Mouse (Mus musculus) forebrain, embryonic 16.5 days (tissue): ENCODE data around the gene Sept9. TPM values are rescaled to one million over a fixed set of nuclear protein-coding genes. Genes with fewer than 3 reads are reported as not detected.
A peak's percentile ranks its signal among the peaks of the same experiment; 100 is the strongest.

Experiments used
- ATAC-seq: fragments of 200-750 bp; cut with Nextera tagmentation; 2 replicates; pipeline ENCODE4 v1.8.0; 2017; ENCODE audit warnings: mild to moderate bottlenecking, moderate library complexity
- H3K27ac ChIP-seq: fragments of 300-500 bp; sonication (generic); 2 replicates; pipeline ENCODE4 v1.5.1; 2014; ENCODE audit warnings: low read length, control low read depth
- H3K27me3 ChIP-seq: fragments of 300-500 bp; sonication (generic); replicated peaks from 2 replicates; pipeline ENCODE4 v1.6.1; 2014; ENCODE audit warnings: low read length; ENCODE audit not compliant: control insufficient read depth, insufficient read depth
- H3K36me3 ChIP-seq: fragments of 300-500 bp; sonication (generic); 2 replicates; pipeline ENCODE4 v1.6.1; 2014; ENCODE audit not compliant: control insufficient read depth, insufficient read depth
- H3K4me1 ChIP-seq: fragments of 300-500 bp; sonication (generic); replicated peaks from 2 replicates; pipeline ENCODE4 v1.6.1; 2014; ENCODE audit warnings: low read length; ENCODE audit not compliant: control insufficient read depth, insufficient read depth
- H3K4me2 ChIP-seq: fragments of 300-500 bp; sonication (generic); 2 replicates; pipeline ENCODE4 v1.6.1; 2014; ENCODE audit warnings: mild to moderate bottlenecking, low read length, control low read depth
- H3K4me3 ChIP-seq: fragments of 300-500 bp; sonication (generic); replicated peaks from 2 replicates; pipeline ENCODE4 v1.5.1; 2014; ENCODE audit warnings: mild to moderate bottlenecking, low read length, control low read depth
- H3K9ac ChIP-seq: fragments of 300-500 bp; sonication (generic); replicated peaks from 2 replicates; pipeline ENCODE4 v1.6.1; 2014; ENCODE audit warnings: low read depth, low read length, control low read depth
- H3K9me3 ChIP-seq: fragments of 300-500 bp; sonication (generic); 2 replicates; pipeline ENCODE4 v1.6.1; 2016; ENCODE audit warnings: low read length; ENCODE audit not compliant: control insufficient read depth
- WGBS: fragments of 180-500 bp; shearing (Covaris S2); extraction: QIAGEN DNeasy Blood & Tissue Kit; methylation state at CpG from one replicate; pipeline ENCODE4 v1.1.7; 2014; 5-methylcytosine and 5-hydroxymethylcytosine counted together
- polyA plus RNA-seq: library from polyadenylated mRNA; unstranded; fragments of >200 nt; fragmentation: Nextera tagmentation; extraction: Ambion mirVana; gene quantifications from 2 replicates; pipeline ENCODE4 v1.2.1, GENCODE M21; 2015

Sept9 gene
- polyA plus RNA-seq, 1 experiment from 2014 or later: 120 TPM

- ATAC-seq: peak; percentile 23; the same call in 1 of the 2 replicates
- WGBS: 33% methylated on average over 19 of the region's 19 CpGs
- no peak overlapping the region for H3K27ac ChIP-seq
Observed at GRCm38 (mm10) chr11:117284721-117285605, 85.5 kb downstream of the Sept9 start.

GRCm38 (mm10) chr11:117285606-117285931 lies 86.1 kb downstream of the Sept9 start:
- no peaks in the 10 kb centered on the region for H3K36me3 ChIP-seq
- H3K4me2 ChIP-seq: no peak overlapping the region
- H3K9me3 ChIP-seq: no peaks in the 10 kb centered on the region
- ATAC-seq: no peak
- peaks cover 5% of the 10 kb centered on the region for H3K4me1 ChIP-seq
- no peak overlapping the region for H3K27ac ChIP-seq
- no peak overlapping the region for H3K9ac ChIP-seq
- no peaks in the 10 kb centered on the region for H3K27me3 ChIP-seq
- WGBS: 51% methylated on average over 10 of the region's 10 CpGs
- H3K4me3 ChIP-seq: no peak overlapping the region

More at GRCm38 (mm10) chr11:117284721-117285605, 85.5 kb downstream of the Sept9 start:
- Histone ChIP-seq H3K9ac (peak overlapping the region; percentile 19; the same call in 1 of the 2 replicates), H3K36me3 (no peaks in the 10 kb centered on the region), H3K9me3 (no peaks in the 10 kb centered on the region), H3K4me1 (peaks cover 5% of the 10 kb centered on the region), H3K27me3 (no peaks in the 10 kb centered on the region), H3K4me3 (no peak overlapping the region), H3K4me2 (no peak overlapping the region)

GRCm38 (mm10) chr11:117287792-117288191 lies 88.3 kb downstream of the Sept9 start:
- H3K4me1 ChIP-seq: peaks cover 5% of the 10 kb centered on the region
- no peaks in the 10 kb centered on the region for H3K27me3 ChIP-seq
- H3K4me2 ChIP-seq: no peak overlapping the region
- no peak overlapping the region for H3K27ac ChIP-seq
- no peak for ATAC-seq
- H3K36me3 ChIP-seq: no peaks in the 10 kb centered on the region
- no peak overlapping the region for H3K4me3 ChIP-seq
- WGBS: 95% methylated on average over 3 of the region's 3 CpGs
- no peaks in the 10 kb centered on the region for H3K9me3 ChIP-seq
- H3K9ac ChIP-seq: no peak overlapping the region

GRCm38 (mm10) chr11:117288765-117289164 lies 89.3 kb downstream of the Sept9 start:
- Histone ChIP-seq H3K4me2 (no peak overlapping the region), H3K27ac (no peak overlapping the region), H3K9ac (no peak overlapping the region), H3K27me3 (no peaks in the 10 kb centered on the region), H3K4me1 (peaks cover 5% of the 10 kb centered on the region), H3K9me3 (no peaks in the 10 kb centered on the region), H3K4me3 (no peak overlapping the region), H3K36me3 (no peaks in the 10 kb centered on the region)
- no peak for ATAC-seq
- 84% methylated on average over 8 of the region's 8 CpGs for WGBS

- H3K4me1 ChIP-seq: peaks cover 9% of the 10 kb centered on the region
- H3K4me2 ChIP-seq: no peak overlapping the region
- ATAC-seq: no peak
- no peaks in the 10 kb centered on the region for H3K9me3 ChIP-seq
- H3K27me3 ChIP-seq: no peaks in the 10 kb centered on the region
- 95% methylated on average over 30 of the region's 30 CpGs for WGBS
- no peaks in the 10 kb centered on the region for H3K36me3 ChIP-seq
- no peak overlapping the region for H3K27ac ChIP-seq
- no peak overlapping the region for H3K4me3 ChIP-seq
- H3K9ac ChIP-seq: no peak overlapping the region
Observed at GRCm38 (mm10) chr11:117291271-117292059, 92.0 kb downstream of the Sept9 start.

GRCm38 (mm10) chr11:117292446-117292845 lies 93.0 kb downstream of the Sept9 start:
- WGBS: 89% methylated on average over 11 of the region's 11 CpGs
- H3K4me2 ChIP-seq: no peak overlapping the region
- no peak overlapping the region for H3K4me3 ChIP-seq
- no peak overlapping the region for H3K27ac ChIP-seq
- H3K9ac ChIP-seq: no peak overlapping the region
- peaks cover 12% of the 10 kb centered on the region for H3K4me1 ChIP-seq
- no peaks in the 10 kb centered on the region for H3K27me3 ChIP-seq
- ATAC-seq: no peak
- no peaks in the 10 kb centered on the region for H3K9me3 ChIP-seq
- no peaks in the 10 kb centered on the region for H3K36me3 ChIP-seq

GRCm38 (mm10) chr11:117295266-117295665 lies 95.8 kb downstream of the Sept9 start:
- Histone ChIP-seq H3K36me3 (no peaks in the 10 kb centered on the region), H3K9me3 (no peaks in the 10 kb centered on the region), H3K27ac (no peak overlapping the region), H3K27me3 (no peaks in the 10 kb centered on the region), H3K4me1 (peaks cover 12% of the 10 kb centered on the region), H3K9ac (no peak overlapping the region), H3K4me3 (no peak overlapping the region), H3K4me2 (no peak overlapping the region)
- no peak for ATAC-seq
- 64% methylated on average over 7 of the region's 7 CpGs for WGBS

GRCm38 (mm10) chr11:117296116-117296499 lies 96.6 kb downstream of the Sept9 start:
- WGBS: 75% methylated on average over 4 of the region's 4 CpGs
- Histone ChIP-seq H3K4me3 (no peak overlapping the region), H3K4me1 (peaks cover 12% of the 10 kb centered on the region), H3K27ac (no peak overlapping the region), H3K27me3 (no peaks in the 10 kb centered on the region), H3K9me3 (no peaks in the 10 kb centered on the region), H3K36me3 (no peaks in the 10 kb centered on the region), H3K4me2 (no peak overlapping the region), H3K9ac (no peak overlapping the region)
- no peak for ATAC-seq

GRCm38 (mm10) chr11:117296500-117297189 lies 97.2 kb downstream of the Sept9 start:
- 51% methylated on average over 13 of the region's 14 CpGs for WGBS
- no peak overlapping the region for H3K9ac ChIP-seq
- no peak overlapping the region for H3K4me3 ChIP-seq
- no peaks in the 10 kb centered on the region for H3K36me3 ChIP-seq
- H3K9me3 ChIP-seq: no peaks in the 10 kb centered on the region
- H3K4me1 ChIP-seq: peaks cover 12% of the 10 kb centered on the region
- peak overlapping the region; percentile 53 for H3K27ac ChIP-seq
- peak; percentile 45; the same call in 1 of the 2 replicates for ATAC-seq
- no peaks in the 10 kb centered on the region for H3K27me3 ChIP-seq
- no peak overlapping the region for H3K4me2 ChIP-seq
